Mouse (Mus musculus) brain, embryonic 14.5 days (tissue): ENCODE results near the gene Tspan5.

Experiments
- CTCF ChIP-seq: fragments of 200-500 bp; IDR thresholded peaks from 2 replicates; pipeline ENCODE4 v1.5.1; 2012; ENCODE audit warnings: inconsistent platforms, mild to moderate bottlenecking, moderate library complexity, borderline replicate concordance; ENCODE audit not compliant: insufficient read depth, insufficient read length; ENCODE audit errors: extremely low read depth
- POLR2A ChIP-seq: fragments of 200-500 bp; IDR thresholded peaks from 2 replicates; pipeline ENCODE4 v1.6.1; 2012; ENCODE audit warnings: mild to moderate bottlenecking, inconsistent platforms, borderline replicate concordance; ENCODE audit not compliant: poor library complexity, insufficient read depth, insufficient read length, severe bottlenecking; ENCODE audit errors: extremely low read depth

DNA sequence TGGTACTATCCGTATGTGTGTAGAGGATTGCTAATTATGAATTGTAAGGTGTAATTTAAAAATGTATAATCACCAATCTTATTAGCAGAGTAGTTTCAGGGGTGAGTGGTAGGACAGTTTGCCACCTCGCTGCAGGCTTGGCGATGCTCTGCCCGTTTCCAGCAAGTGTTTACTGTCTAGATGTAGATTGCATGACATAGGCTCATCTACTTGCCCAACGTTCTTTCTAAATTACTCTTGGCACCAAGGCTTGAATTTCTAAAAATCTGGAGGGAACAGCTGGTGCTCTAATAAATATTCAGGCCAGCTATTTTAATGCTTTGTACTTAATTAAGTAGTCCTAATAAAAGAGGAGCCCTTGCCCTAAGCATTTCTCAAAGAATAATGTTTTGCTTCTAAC lies 12.3 kb downstream of the Tspan5 start:
- TF ChIP-seq CTCF (no peak), POLR2A (no peak)
